Mouse (Mus musculus): ENCODE measurements around the gene Ckap5.

DNA sequence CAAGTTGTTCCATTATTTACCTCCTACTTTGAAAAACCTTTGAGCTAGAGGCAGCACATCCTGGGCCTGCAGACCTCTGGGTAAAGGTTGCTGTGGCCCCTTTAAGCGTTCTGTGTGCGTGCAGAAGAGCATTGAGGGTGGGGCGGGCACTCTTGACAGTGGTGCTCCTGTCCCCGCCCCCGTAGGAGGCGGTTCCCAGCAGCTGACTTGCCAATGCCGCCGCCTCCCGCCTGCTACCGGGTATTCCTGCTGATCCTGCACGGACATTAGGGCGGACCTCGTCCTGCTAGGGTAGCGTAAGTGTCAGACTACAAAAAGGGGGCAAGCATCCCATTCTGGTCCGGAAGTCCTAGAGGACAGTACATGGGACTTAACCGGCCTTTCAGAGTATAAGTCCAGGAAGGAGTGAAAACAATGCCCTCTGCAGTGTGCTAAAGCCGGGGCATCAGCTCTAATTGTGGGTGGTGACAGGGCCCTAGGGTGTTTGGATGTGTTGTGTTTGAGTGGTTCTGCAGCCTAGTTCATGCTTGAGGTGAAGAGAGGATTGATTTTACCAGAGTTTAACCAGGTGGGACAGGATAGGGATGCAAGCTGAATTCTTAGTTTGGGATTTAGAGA is 11.1 kb downstream of the Ckap5 start:
- TF ChIP-seq CTCF (IDR thresholded peaks at IDR 0.05; ENCODE audit: low read depth, low read length) (no peak), POLR2A (IDR thresholded peaks at IDR 0.05; ENCODE audit: borderline replicate concordance, low read depth, low read length) (no peak)

Data from bone marrow macrophage, adult 2 months (primary cell).